8 mouse cellular contexts compared by ENCODE assay signal in the genomic region with DNA sequence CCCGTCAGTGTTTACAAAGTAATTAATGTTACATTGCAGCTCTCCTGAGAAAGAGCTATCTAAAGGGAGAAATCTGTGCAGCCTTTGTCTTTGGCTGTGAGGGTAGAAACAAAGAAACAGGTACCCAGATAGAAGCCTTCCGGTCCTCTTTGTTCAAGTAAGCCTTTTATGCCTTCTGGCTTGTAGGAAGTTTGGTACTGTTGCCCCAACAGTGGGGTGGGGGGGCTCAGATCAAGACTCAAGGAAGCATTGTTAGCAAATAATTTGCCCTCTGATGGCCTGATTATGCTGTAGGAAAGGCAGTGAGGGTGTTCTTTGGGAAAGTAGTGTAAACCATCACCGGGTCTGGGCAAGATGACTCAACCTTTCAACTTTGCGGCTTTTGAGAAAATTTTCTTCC. TPM values are rescaled to one million over a fixed set of nuclear protein-coding genes. Genes with fewer than 3 reads are reported as not detected.
DNase-seq lines count a peak whose midpoint lies in the region; ATAC-seq and TF ChIP-seq lines count a peak whose summit lies in the region.

No protein-coding gene starts in this region.

- dilution Hi-C loops in CH12.LX (cut with MboI; ENCODE audit: extremely low pct_ligation_motif_present, extremely low pct_unique_long_range_greater_than_20kb, low sequenced_read_pairs) = no loop called here

- H3K4me2 ChIP-seq in CH12.LX (ENCODE audit: insufficient read depth, low read depth, poor library complexity, severe bottlenecking) = peak overlapping the region; percentile 96
- peak overlapping the region; percentile 77 for H3K4me2 ChIP-seq in forebrain, embryonic 15.5 days (replicated peaks)
- peak overlapping the region; percentile 79 for H3K4me2 ChIP-seq in liver, embryonic 16.5 days (ENCODE audit: low read depth, low read length)

- peak overlapping the region; percentile 97 for H3K27ac ChIP-seq in heart, adult 2 months
- H3K27ac ChIP-seq in CH12.LX (ENCODE audit: insufficient read depth, low read depth) = peak overlapping the region; percentile 88
- peak overlapping the region; percentile 98 for H3K27ac ChIP-seq in forebrain, embryonic 15.5 days (replicated peaks)
- no peak overlapping the region for H3K27ac ChIP-seq in liver, embryonic 16.5 days (ENCODE audit: low read length)

- H3K79me2 ChIP-seq in heart, adult 2 months (replicated peaks; ENCODE audit: control insufficient read depth, insufficient read depth, low read length) = peaks cover 2% of the 10 kb centered on the region; the same call in 1 of the 2 replicates
- peaks cover 63% of the 10 kb centered on the region for H3K79me2 ChIP-seq in CH12.LX (replicated peaks; ENCODE audit: control insufficient read depth, extremely low read depth, insufficient read depth, poor library complexity, severe bottlenecking)

- TF ChIP-seq POLR2A in heart, adult 2 months (IDR thresholded peaks at IDR 0.05; ENCODE audit: insufficient read depth, low read depth, low read length) = no peak
- no peak; the same call in 1 of the 2 replicates for TF ChIP-seq POLR2A in CH12.LX (IDR thresholded peaks at IDR 0.05; ENCODE audit: low read depth, low read length)

- no peak for TF ChIP-seq CTCF in heart, adult 2 months (IDR thresholded peaks at IDR 0.05)
- TF ChIP-seq CTCF in CH12.LX (conservative IDR thresholded peaks at IDR 0.05 in 1 of 2, IDR thresholded peaks at IDR 0.05 in 1 of 2; ENCODE audit: low read depth in 2 of 2, low read length in 2 of 2) = no peak

- in situ Hi-C loops in CH12.LX (cut with MboI; ENCODE audit: low pct_ligation_motif_present, low pct_unique_long_range_greater_than_20kb, low sequenced_read_pairs) = no loop called here

- H3K9me3 ChIP-seq in CH12.LX (replicated peaks; ENCODE audit: low read length) = no peaks in the 10 kb centered on the region
- no peaks in the 10 kb centered on the region for H3K9me3 ChIP-seq in forebrain, embryonic 15.5 days
- no peaks in the 10 kb centered on the region for H3K9me3 ChIP-seq in liver, embryonic 16.5 days (replicated peaks; ENCODE audit: control insufficient read depth, low read length)

- no peak for ATAC-seq in forebrain, embryonic 15.5 days (replicated peaks)
- ATAC-seq in liver, embryonic 16.5 days (ENCODE audit: low read depth) = no peak

- H3K9ac ChIP-seq in heart, adult 2 months (ENCODE audit: low read depth, low read length) = no peak overlapping the region; the same call in 1 of the 2 replicates
- H3K9ac ChIP-seq in CH12.LX (ENCODE audit: insufficient read depth, low read depth) = peak overlapping the region; percentile 81
- H3K9ac ChIP-seq in forebrain, embryonic 15.5 days (replicated peaks) = peak overlapping the region; percentile 90
- no peak overlapping the region for H3K9ac ChIP-seq in liver, embryonic 16.5 days (ENCODE audit: low read depth, low read length)

- DNase-seq in heart, adult 2 months = no peak
- DNase-seq in heart, adult 8-10 months (ENCODE audit: low spot score) = no peak
- DNase-seq in CH12.LX (ENCODE audit: extremely low read depth) = no peak
- DNase-seq in adrenal gland, postnatal 36 days = no peak
- DNase-seq in kidney, postnatal 14 days = no peak
- no peak for DNase-seq in layer of hippocampus, adult 11-12 months (ENCODE audit: low spot score)

- H3K4me3 ChIP-seq in heart, adult 2 months = peak overlapping the region; percentile 92
- H3K4me3 ChIP-seq in CH12.LX (replicated peaks in 1 of 3; ENCODE audit: low read depth in 2 of 3, low read length in 2 of 3, poor library complexity in 1 of 3) = peak overlapping the region; percentile 81 to 98 (median 88)
- peak overlapping the region; percentile 93 for H3K4me3 ChIP-seq in forebrain, embryonic 15.5 days
- H3K4me3 ChIP-seq in liver, embryonic 16.5 days (ENCODE audit: low read depth, low read length) = peak overlapping the region; percentile 65

- no peak for TF ChIP-seq EP300 in heart, adult 2 months (IDR thresholded peaks at IDR 0.05; ENCODE audit: insufficient read depth, low read depth, low read length)
- TF ChIP-seq EP300 in CH12.LX (IDR thresholded peaks at IDR 0.05; ENCODE audit: low read length) = no peak

- H3K27me3 ChIP-seq in heart, adult 2 months (ENCODE audit: control insufficient read depth, insufficient read depth, low read length) = no peaks in the 10 kb centered on the region
- no peaks in the 10 kb centered on the region for H3K27me3 ChIP-seq in CH12.LX (replicated peaks)
- H3K27me3 ChIP-seq in forebrain, embryonic 15.5 days = no peaks in the 10 kb centered on the region
- peaks cover 71% of the 10 kb centered on the region for H3K27me3 ChIP-seq in liver, embryonic 16.5 days (ENCODE audit: control insufficient read depth, insufficient read depth, low read depth, low read length)

- TF ChIP-seq RAD21 in CH12.LX (IDR thresholded peaks at IDR 0.05; ENCODE audit: low read depth, low read length) = no peak

- intact Hi-C loops in heart, adult 2 months (cut with DNase I) = loop anchor here (5.0 kb wide), 2 partner anchors 94 to 171 kb away; partner anchors contain the start of genes Arih1, Myo9a and Senp8

- 23% methylated on average over 4 of the region's 4 CpGs for WGBS in heart, adult 2 months
- WGBS in forebrain, embryonic 15.5 days = 1% methylated on average over 4 of the region's 4 CpGs
- WGBS in liver, embryonic 16.5 days (ENCODE audit: insufficient replicate concordance) = 23% methylated on average over 4 of the region's 4 CpGs

- peaks cover 17% of the 10 kb centered on the region for H3K36me3 ChIP-seq in heart, adult 2 months (ENCODE audit: control insufficient read depth, insufficient read depth, low read length)
- H3K36me3 ChIP-seq in CH12.LX (replicated peaks in 1 of 2; ENCODE audit: control insufficient read depth in 1 of 2, insufficient read depth in 1 of 2, low read length in 1 of 2) = peaks cover 14 to 41% of the 10 kb centered on the region in 2 experiments
- H3K36me3 ChIP-seq in forebrain, embryonic 15.5 days = 0 out of 2 replicates have a peak, but pooled peaks cover 2% of the 10 kb centered on the region
- H3K36me3 ChIP-seq in liver, embryonic 16.5 days (ENCODE audit: control insufficient read depth, insufficient read depth) = no peaks in the 10 kb centered on the region

- peaks cover 18% of the 10 kb centered on the region for H3K4me1 ChIP-seq in heart, adult 2 months (ENCODE audit: control insufficient read depth, insufficient read depth, low read length)
- H3K4me1 ChIP-seq in CH12.LX (ENCODE audit: control insufficient read depth in 1 of 2, insufficient read depth in 2 of 2) = peaks cover 7 to 53% of the 10 kb centered on the region in 2 experiments
- H3K4me1 ChIP-seq in forebrain, embryonic 15.5 days = peaks cover 46% of the 10 kb centered on the region
- peaks cover 26% of the 10 kb centered on the region for H3K4me1 ChIP-seq in liver, embryonic 16.5 days (ENCODE audit: control insufficient read depth, low read depth, low read length)

TF ChIP-seq in CH12.LX, 34 proteins besides CTCF, POLR2A, EP300 and RAD21:
- TF ChIP-seq RCOR1 (conservative IDR thresholded peaks at IDR 0.05; ENCODE audit: low read depth, low read length) (no peak), MAZ (IDR thresholded peaks at IDR 0.05; ENCODE audit: low read depth, low read length) (no peak), TBP (conservative IDR thresholded peaks at IDR 0.05; ENCODE audit: low read depth, low read length) (no peak), ZKSCAN1 (IDR thresholded peaks at IDR 0.05; ENCODE audit: borderline replicate concordance, low read depth, low read length) (no peak), CHD1 (IDR thresholded peaks at IDR 0.05; ENCODE audit: low read depth, low read length) (0 out of 2 replicates have a peak, but pooled peaks have one; percentile 14), BHLHE40 (IDR thresholded peaks at IDR 0.05; ENCODE audit: low read depth, low read length) (no peak), MYC (IDR thresholded peaks at IDR 0.05; ENCODE audit: low read depth, low read length) (no peak), HCFC1 (IDR thresholded peaks at IDR 0.05; ENCODE audit: low read depth, low read length) (no peak), PAX5 (IDR thresholded peaks at IDR 0.05; ENCODE audit: low read length) (no peak)

RNA-seq across cellular contexts. Expression of gene Pkm, which starts 2.0 kb away (rescaled TPM):
- total RNA-seq in heart, adult 2 months (2021) = 1,000 to 10,000 TPM; 1,073 to 1,081 TPM
- 1,773 and 1,838 TPM in 2 replicates for polyA plus RNA-seq in heart, adult 2 months (2012; rRNA removed)
- total RNA-seq in heart, adult 8-10 months (2022) = 1,000 to 10,000 TPM; 1,114 to 1,272 (median 1,167) TPM
- total RNA-seq in CH12.LX (2012; rRNA removed) = 1,563 and 2,304 TPM in 2 replicates
- 2,562 and 2,828 TPM in 2 replicates for total RNA-seq in CH12.LX (2014; rRNA removed)
- polyA plus RNA-seq in CH12.LX (2012; ENCODE audit: insufficient read length, low read depth) = 1,827 and 1,949 TPM in 2 replicates
- polyA plus RNA-seq in forebrain, embryonic 15.5 days (2015; fragmentation: Nextera tagmentation; extraction: Ambion mirVana) = 1,184 and 1,237 TPM in 2 replicates
- polyA plus RNA-seq in liver, embryonic 16.5 days (2015; fragmentation: Nextera tagmentation; extraction: Ambion mirVana) = 152 and 158 TPM in 2 replicates
- 100 to 1,000 TPM; 749 to 846 TPM for total RNA-seq in adrenal gland, postnatal 36 days (2021)

RNA-seq across cellular contexts. Expression of gene Gramd2, which starts 21.8 kb away (rescaled TPM):
- total RNA-seq in heart, adult 2 months (2021) = not detected
- 0.26 and 1.3 TPM in 2 replicates for polyA plus RNA-seq in heart, adult 2 months (2012; rRNA removed)
- total RNA-seq in heart, adult 8-10 months (2022) = not detected
- total RNA-seq in CH12.LX (2012; rRNA removed) (not detected in 2 replicates), CH12.LX (2014; rRNA removed) (0.32 TPM in 1 of 2 replicates, not detected in the other)
- 0.23 and 0.61 TPM in 2 replicates for polyA plus RNA-seq in CH12.LX (2012; ENCODE audit: insufficient read length, low read depth)
- 3.4 and 4.0 TPM in 2 replicates for polyA plus RNA-seq in forebrain, embryonic 15.5 days (2015; fragmentation: Nextera tagmentation; extraction: Ambion mirVana)
- 0.25 and 0.27 TPM in 2 replicates for polyA plus RNA-seq in liver, embryonic 16.5 days (2015; fragmentation: Nextera tagmentation; extraction: Ambion mirVana)
- total RNA-seq in adrenal gland, postnatal 36 days (2021) = under 1 TPM; 0.13 to 0.16 TPM

RNA-seq across cellular contexts. Expression of gene Parp6, which starts 41.1 kb away (rescaled TPM):
- total RNA-seq in heart, adult 2 months (2021) = 10 to 100 TPM; 16.4 to 16.5 TPM
- 24.2 and 40.3 TPM in 2 replicates for polyA plus RNA-seq in heart, adult 2 months (2012; rRNA removed)
- 10 to 100 TPM; 15.1 to 17.9 (median 15.8) TPM for total RNA-seq in heart, adult 8-10 months (2022)
- total RNA-seq in CH12.LX (2012; rRNA removed) (3.6 and 4.4 TPM in 2 replicates), CH12.LX (2014; rRNA removed) (5.6 and 5.7 TPM in 2 replicates)
- polyA plus RNA-seq in CH12.LX (2012; ENCODE audit: insufficient read length, low read depth) = 4.6 and 5.5 TPM in 2 replicates
- 188 and 191 TPM in 2 replicates for polyA plus RNA-seq in forebrain, embryonic 15.5 days (2015; fragmentation: Nextera tagmentation; extraction: Ambion mirVana)
- polyA plus RNA-seq in liver, embryonic 16.5 days (2015; fragmentation: Nextera tagmentation; extraction: Ambion mirVana) = 3.5 and 4.3 TPM in 2 replicates
- total RNA-seq in adrenal gland, postnatal 36 days (2021) = 10 to 100 TPM; 26.5 TPM

Comparison
In these comparisons a context has a peak if more than half of its experiments do, and no peak if none do; other contexts are left out.
1. H3K9ac ChIP-seq: peak in CH12.LX (single experiment) and forebrain, embryonic 15.5 days (single experiment); none in heart, adult 2 months (single experiment) and liver, embryonic 16.5 days (single experiment).
2. Peak in every context shown above with its lines, with median percentiles within 50 percentile points of each other: H3K4me3 ChIP-seq and H3K4me2 ChIP-seq.